Mouse (Mus musculus) CH12.LX (cell line): ENCODE measurements at regions not wholly inside any gene's neighbourhood (a gene's known extent, or its start where the extent isn't known, plus 50 kb on each side); places are given as distances from the start of the nearest gene placed in this dataset.

Source experiments
- BHLHE40 ChIP-seq: IDR thresholded peaks from 2 replicates; pipeline ENCODE4 v1.6.1; 2011; ENCODE audit warnings: mild to moderate bottlenecking, low read depth, low read length, improper control_type of control experiment
- CHD2 ChIP-seq: IDR thresholded peaks from 2 replicates; pipeline ENCODE4 v1.6.1; 2011; ENCODE audit warnings: low read length, improper control_type of control experiment
- CTCF ChIP-seq, 2 experiments: IDR thresholded peaks in 1 of 2; conservative IDR thresholded peaks in 1 of 2; 2 replicates each; pipeline ENCODE4 v1.5.1; 2011 to 2012; ENCODE audit warnings: low read depth in 2 of 2, low read length in 2 of 2, improper control_type of control experiment in 1 of 2, inconsistent platforms in 1 of 2, mild to moderate bottlenecking in 1 of 2, moderate library complexity in 1 of 2
- ELF1 ChIP-seq: IDR thresholded peaks from 2 replicates; pipeline ENCODE4 v1.6.1; 2014; ENCODE audit warnings: low read depth, mild to moderate bottlenecking, inconsistent platforms, low read length, improper control_type of control experiment
- HCFC1 ChIP-seq: IDR thresholded peaks from 2 replicates; pipeline ENCODE4 v1.6.1; 2012; ENCODE audit warnings: low read depth, mild to moderate bottlenecking, inconsistent platforms, low read length, improper control_type of control experiment
- JUND ChIP-seq: conservative IDR thresholded peaks from 2 replicates; pipeline ENCODE4 v1.6.1; 2011; ENCODE audit warnings: low read depth, low read length, improper control_type of control experiment
- MAFK ChIP-seq: IDR thresholded peaks from 2 replicates; pipeline ENCODE4 v1.6.1; 2011; ENCODE audit warnings: low read length, improper control_type of control experiment; ENCODE audit not compliant: insufficient replicate concordance
- POLR2AphosphoS2 ChIP-seq: IDR thresholded peaks from 2 replicates; pipeline ENCODE4 v1.6.1; 2011; ENCODE audit warnings: low read depth, low read length, improper control_type of control experiment

DNA sequence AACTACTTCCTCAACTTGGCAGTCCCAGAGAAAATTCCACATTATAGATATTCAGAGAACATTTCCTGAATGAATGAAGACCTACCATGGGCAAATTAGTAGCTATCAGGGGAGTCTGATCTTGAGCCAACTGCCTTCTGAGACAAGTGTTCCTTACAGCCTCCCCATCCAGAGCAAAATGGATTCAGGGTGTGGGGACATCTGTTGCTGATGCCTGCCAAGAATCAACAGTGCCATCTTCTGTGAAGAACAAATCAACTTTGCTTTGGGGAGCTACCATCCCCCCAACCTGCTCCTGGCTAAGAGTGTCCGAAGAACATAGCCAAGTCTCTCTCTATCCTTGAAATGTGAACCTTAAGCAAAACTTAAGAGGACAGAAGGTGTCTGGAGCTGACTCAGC lies 217.9 kb downstream of the Nedd1 start:
- TF ChIP-seq JUND (no peak), CTCF (conservative IDR thresholded peaks at IDR 0.05 in 1 of 2, IDR thresholded peaks at IDR 0.05 in 1 of 2; ENCODE audit: low read depth in 2 of 2, low read length in 2 of 2) (no peak), ELF1 (no peak), CHD2 (no peak), BHLHE40 (no peak), POLR2AphosphoS2 (no peak), HCFC1 (no peak), MAFK (no peak)
